33 mouse cellular contexts compared by ENCODE assay signal in the genomic region with DNA sequence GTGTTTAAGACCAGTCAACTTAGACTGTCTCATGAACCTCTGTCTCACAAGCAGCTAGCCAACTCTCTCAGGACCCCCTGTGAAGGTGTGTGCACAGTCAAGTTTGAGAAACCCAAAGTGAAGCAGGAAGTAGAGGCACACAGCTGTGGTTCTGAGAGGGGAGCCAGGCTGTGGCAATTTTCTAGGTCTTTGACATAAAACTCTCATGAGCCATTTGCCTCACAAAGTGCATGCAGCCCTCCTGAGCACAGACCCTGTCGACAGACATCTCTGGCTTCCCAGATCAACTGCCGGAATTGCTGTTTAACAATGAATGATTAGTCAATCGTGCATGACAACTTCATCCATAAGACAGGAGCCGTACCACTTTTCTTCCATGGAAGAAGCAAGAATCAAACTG. TPM values are rescaled to one million over a fixed set of nuclear protein-coding genes. Genes with fewer than 3 reads are reported as not detected.
DNase-seq lines count a peak whose midpoint lies in the region; ATAC-seq and TF ChIP-seq lines count a peak whose summit lies in the region.
"Had no signal": no experiment of that assay in that cellular context is flagged by ENCODE, and none has a peak within 500 bp of the region (broad histone marks: within the 10 kb centered on the region; RNA-seq: fewer than 3 reads in every experiment).

No protein-coding gene starts in this region.

- H3K4me2 ChIP-seq in forebrain, embryonic 11.5 days (ENCODE audit: low read depth, low read length, severe bottlenecking): no peak overlapping the region
- no peak overlapping the region for H3K4me2 ChIP-seq in forebrain, embryonic 13.5 days
- H3K4me2 ChIP-seq in midbrain, postnatal 0 days (ENCODE audit: low read depth, low read length, poor library complexity, severe bottlenecking): no peak overlapping the region
- H3K4me2 ChIP-seq: embryonic facial prominence, embryonic 15.5 days; hindbrain, embryonic 14.5 days; limb, embryonic 13.5 days; liver, embryonic 12.5 days; midbrain, embryonic 11.5 days had no signal

- WGBS in forebrain, embryonic 11.5 days: 85% methylated on average over 4 of the region's 4 CpGs
- WGBS in forebrain, embryonic 13.5 days: 86% methylated on average over 4 of the region's 4 CpGs
- WGBS in midbrain, postnatal 0 days: 46% methylated on average over 4 of the region's 4 CpGs

- DNase-seq in forebrain, embryonic 11.5 days (ENCODE audit: low spot score): peak; percentile 24
- DNase-seq in T-cell, adult 2 months (ENCODE audit: low spot score): peak; percentile 39
- peak; percentile 53 to 73 for DNase-seq in thymus, adult 18-20 months
- DNase-seq in thymus, postnatal 25 days: peak; percentile 76
- no peak for DNase-seq in midbrain, postnatal 0 days (ENCODE audit: low spot score)
- DNase-seq in left cerebral cortex, adult 18-20 months (ENCODE audit: low spot score in 2 of 2): no peak
- DNase-seq: adrenal gland, postnatal 25 days; cerebellum, adult 18-20 months; cerebellum, postnatal 10 days; kidney, adult 11 months; kidney, postnatal 14 days; layer of hippocampus, adult 9-11 months; liver, postnatal 0 days; lung, postnatal 36 days had no signal

- H3K4me1 ChIP-seq in forebrain, embryonic 11.5 days (replicated peaks; ENCODE audit: control insufficient read depth, insufficient read depth, low read length): no peaks in the 10 kb centered on the region
- H3K4me1 ChIP-seq in forebrain, embryonic 13.5 days: no peaks in the 10 kb centered on the region
- no peaks in the 10 kb centered on the region for H3K4me1 ChIP-seq in midbrain, postnatal 0 days (ENCODE audit: insufficient read depth, low read length)
- H3K4me1 ChIP-seq: embryonic facial prominence, embryonic 10.5 days; embryonic facial prominence, embryonic 15.5 days; limb, embryonic 13.5 days; liver, embryonic 12.5 days had no signal

- no peak overlapping the region for H3K4me3 ChIP-seq in forebrain, embryonic 11.5 days (ENCODE audit: low read depth, low read length)
- no peak overlapping the region for H3K4me3 ChIP-seq in forebrain, embryonic 13.5 days
- no peak overlapping the region for H3K4me3 ChIP-seq in midbrain, postnatal 0 days (ENCODE audit: low read depth, low read length)
- H3K4me3 ChIP-seq: embryonic facial prominence, embryonic 10.5 days; embryonic facial prominence, embryonic 15.5 days; left cerebral cortex, adult 2 months; limb, embryonic 13.5 days; liver, embryonic 12.5 days had no signal

- H3K36me3 ChIP-seq in forebrain, embryonic 11.5 days (ENCODE audit: control insufficient read depth, insufficient read depth, low read length): no peaks in the 10 kb centered on the region
- H3K36me3 ChIP-seq in forebrain, embryonic 13.5 days (ENCODE audit: poor library complexity, severe bottlenecking): no peaks in the 10 kb centered on the region
- no peaks in the 10 kb centered on the region for H3K36me3 ChIP-seq in midbrain, postnatal 0 days (ENCODE audit: insufficient read depth, low read length)
- H3K36me3 ChIP-seq: embryonic facial prominence, embryonic 10.5 days; embryonic facial prominence, embryonic 15.5 days; limb, embryonic 13.5 days; liver, embryonic 12.5 days had no signal

- no peak for ATAC-seq in forebrain, embryonic 11.5 days (replicated peaks; ENCODE audit: low FRiP score)
- no peak for ATAC-seq in forebrain, embryonic 13.5 days
- no peak for ATAC-seq in midbrain, postnatal 0 days (ENCODE audit: low FRiP score)
- ATAC-seq: forebrain, embryonic 14.5 days; liver, embryonic 12.5 days; liver, postnatal 0 days; midbrain, embryonic 16.5 days had no signal

- no peak overlapping the region for H3K27ac ChIP-seq in forebrain, embryonic 11.5 days (ENCODE audit: low read depth, low read length)
- H3K27ac ChIP-seq in forebrain, embryonic 13.5 days: no peak overlapping the region
- no peak overlapping the region for H3K27ac ChIP-seq in midbrain, postnatal 0 days (ENCODE audit: low read depth, low read length)
- H3K27ac ChIP-seq: embryonic facial prominence, embryonic 10.5 days; embryonic facial prominence, embryonic 15.5 days; hindbrain, embryonic 14.5 days; left cerebral cortex, adult 2 months; limb, embryonic 13.5 days; liver, embryonic 12.5 days had no signal

- H3K27me3 ChIP-seq in forebrain, embryonic 11.5 days (ENCODE audit: control insufficient read depth, insufficient read depth, low read length): no peaks in the 10 kb centered on the region
- H3K27me3 ChIP-seq in forebrain, embryonic 13.5 days: peaks cover 3% of the 10 kb centered on the region; the same call in 1 of the 2 replicates
- no peaks in the 10 kb centered on the region for H3K27me3 ChIP-seq in midbrain, postnatal 0 days (ENCODE audit: insufficient read depth, low read length)
- H3K27me3 ChIP-seq: embryonic facial prominence, embryonic 15.5 days; limb, embryonic 13.5 days had no signal

- TF ChIP-seq CTCF in midbrain, postnatal 0 days (IDR thresholded peaks at IDR 0.05): no peak

- H3K9ac ChIP-seq in forebrain, embryonic 11.5 days (ENCODE audit: low read length): no peak overlapping the region
- no peak overlapping the region for H3K9ac ChIP-seq in forebrain, embryonic 13.5 days
- no peak overlapping the region for H3K9ac ChIP-seq in midbrain, postnatal 0 days (replicated peaks; ENCODE audit: low read length, poor library complexity, severe bottlenecking)
- H3K9ac ChIP-seq: embryonic facial prominence, embryonic 15.5 days; hindbrain, embryonic 14.5 days; limb, embryonic 13.5 days; liver, embryonic 12.5 days; liver, postnatal 0 days had no signal

- H3K9me3 ChIP-seq in forebrain, embryonic 11.5 days (ENCODE audit: control insufficient read depth, low read length): no peaks in the 10 kb centered on the region
- H3K9me3 ChIP-seq in forebrain, embryonic 13.5 days (replicated peaks): no peaks in the 10 kb centered on the region
- H3K9me3 ChIP-seq in midbrain, postnatal 0 days (ENCODE audit: low read length): no peaks in the 10 kb centered on the region
- H3K9me3 ChIP-seq: embryonic facial prominence, embryonic 10.5 days; embryonic facial prominence, embryonic 15.5 days; limb, embryonic 13.5 days; liver, embryonic 12.5 days had no signal

RNA-seq across cellular contexts. Expression of gene Cd3e, which starts 1.1 kb away (rescaled TPM):
- not detected in 2 replicates for polyA plus RNA-seq in forebrain, embryonic 11.5 days (2014; fragmentation: Nextera tagmentation; extraction: Ambion mirVana)
- polyA plus RNA-seq in forebrain, embryonic 13.5 days (2015; fragmentation: Nextera tagmentation; extraction: Ambion mirVana): not detected in 2 replicates
- total RNA-seq in midbrain, postnatal 0 days (2014; rRNA removed): not detected in 2 replicates
- 0.11 and 0.15 TPM in 2 replicates for polyA plus RNA-seq in midbrain, postnatal 0 days (2015; fragmentation: Nextera tagmentation; extraction: Ambion mirVana)
- total RNA-seq in left cerebral cortex, adult 18-20 months (2021): not detected
- total RNA-seq: gastrocnemius, adult 18-20 months; left cerebral cortex, adult 2 months; left cerebral cortex, postnatal 36 days had no signal
- polyA plus RNA-seq: cortical plate, adult 2 months; embryonic facial prominence, embryonic 10.5 days; forebrain, embryonic 14.5 days; heart, embryonic 14.5 days; kidney, embryonic 14.5 days; limb, embryonic 13.5 days; liver, embryonic 12.5 days; liver, postnatal 0 days; midbrain, embryonic 11.5 days; midbrain, embryonic 16.5 days had no signal

RNA-seq across cellular contexts. Expression of gene Cd3d, which starts 26.8 kb away (rescaled TPM):
- polyA plus RNA-seq in forebrain, embryonic 11.5 days (2014; fragmentation: Nextera tagmentation; extraction: Ambion mirVana): not detected in 2 replicates
- not detected in 2 replicates for polyA plus RNA-seq in forebrain, embryonic 13.5 days (2015; fragmentation: Nextera tagmentation; extraction: Ambion mirVana)
- total RNA-seq in midbrain, postnatal 0 days (2014; rRNA removed): not detected in 2 replicates
- polyA plus RNA-seq in midbrain, postnatal 0 days (2015; fragmentation: Nextera tagmentation; extraction: Ambion mirVana): not detected in 2 replicates
- not detected for total RNA-seq in left cerebral cortex, adult 18-20 months (2021)
- total RNA-seq: adrenal gland, postnatal 25 days; gastrocnemius, adult 18-20 months; heart, adult 8-10 months; hematopoietic stem cell, adult 5-6 weeks; left cerebral cortex, adult 2 months; left cerebral cortex, postnatal 36 days had no signal
- polyA plus RNA-seq: cortical plate, adult 2 months; embryonic facial prominence, embryonic 10.5 days; embryonic facial prominence, embryonic 15.5 days; forebrain, embryonic 14.5 days; heart, embryonic 14.5 days; hindbrain, embryonic 14.5 days; kidney, embryonic 14.5 days; limb, embryonic 13.5 days; liver, embryonic 12.5 days; midbrain, embryonic 11.5 days; midbrain, embryonic 16.5 days; neural tube, embryonic 14.5 days had no signal

RNA-seq across cellular contexts. Expression of gene Cd3g, which starts 28.1 kb away (rescaled TPM):
- not detected in 2 replicates for polyA plus RNA-seq in forebrain, embryonic 11.5 days (2014; fragmentation: Nextera tagmentation; extraction: Ambion mirVana)
- polyA plus RNA-seq in forebrain, embryonic 13.5 days (2015; fragmentation: Nextera tagmentation; extraction: Ambion mirVana): not detected in 2 replicates
- total RNA-seq in midbrain, postnatal 0 days (2014; rRNA removed): not detected in 2 replicates
- polyA plus RNA-seq in midbrain, postnatal 0 days (2015; fragmentation: Nextera tagmentation; extraction: Ambion mirVana): not detected in 2 replicates
- not detected for total RNA-seq in left cerebral cortex, adult 18-20 months (2021)
- total RNA-seq: gastrocnemius, adult 18-20 months; left cerebral cortex, adult 2 months; left cerebral cortex, postnatal 36 days had no signal
- polyA plus RNA-seq: cortical plate, adult 2 months; embryonic facial prominence, embryonic 10.5 days; forebrain, embryonic 14.5 days; hindbrain, embryonic 14.5 days; kidney, embryonic 14.5 days; liver, embryonic 12.5 days; midbrain, embryonic 11.5 days; midbrain, embryonic 16.5 days; neural tube, embryonic 14.5 days had no signal

RNA-seq across cellular contexts. Expression of gene Mpzl2, which starts 31.3 kb away (rescaled TPM):
- polyA plus RNA-seq in forebrain, embryonic 11.5 days (2014; fragmentation: Nextera tagmentation; extraction: Ambion mirVana): 1.8 and 2.5 TPM in 2 replicates
- polyA plus RNA-seq in forebrain, embryonic 13.5 days (2015; fragmentation: Nextera tagmentation; extraction: Ambion mirVana): 0.11 TPM in 1 of 2 replicates, not detected in the other
- 3.1 and 5.6 TPM in 2 replicates for total RNA-seq in midbrain, postnatal 0 days (2014; rRNA removed)
- polyA plus RNA-seq in midbrain, postnatal 0 days (2015; fragmentation: Nextera tagmentation; extraction: Ambion mirVana): 4.0 and 4.4 TPM in 2 replicates
- total RNA-seq in left cerebral cortex, adult 18-20 months (2021): 1 to 10 TPM; 1.9 TPM
- polyA plus RNA-seq: inflammation-experienced regulatory T-cells, adult 6 months; neural tube, embryonic 14.5 days had no signal

RNA-seq across cellular contexts. Expression of gene Ube4a, which starts 42.9 kb away (rescaled TPM):
- polyA plus RNA-seq in forebrain, embryonic 11.5 days (2014; fragmentation: Nextera tagmentation; extraction: Ambion mirVana): 32.0 and 32.6 TPM in 2 replicates
- polyA plus RNA-seq in forebrain, embryonic 13.5 days (2015; fragmentation: Nextera tagmentation; extraction: Ambion mirVana): 31.9 and 32.0 TPM in 2 replicates
- total RNA-seq in midbrain, postnatal 0 days (2014; rRNA removed): 51.9 and 62.2 TPM in 2 replicates
- polyA plus RNA-seq in midbrain, postnatal 0 days (2015; fragmentation: Nextera tagmentation; extraction: Ambion mirVana): 26.4 and 26.7 TPM in 2 replicates
- 10 to 100 TPM; 66.7 to 69.0 TPM for total RNA-seq in left cerebral cortex, adult 18-20 months (2021)

Comparison
In these comparisons a context has a peak if more than half of its experiments do, and no peak if none do; other contexts are left out.
1. DNase-seq: peak in forebrain, embryonic 11.5 days (single experiment), T-cell, adult 2 months (single experiment), thymus, adult 18-20 months (2 of 2) and thymus, postnatal 25 days (single experiment); none in midbrain, postnatal 0 days (single experiment) and left cerebral cortex, adult 18-20 months (0 of 2).